Mouse (Mus musculus) right cerebral cortex, postnatal 10 days (tissue): ENCODE measurements around the gene Fads1.
"Not testable (repeated sequence)": the region's sequence is repeated elsewhere in the genome, so short reads cannot be mapped to it uniquely, and the experiment has no call there.

Source experiments
- DNase-seq, 2 experiments: peaks; one replicate each; pipeline ENCODE4 v3.0.0; 2021; ENCODE audit warnings: low spot score in 2 of 2

Gene Fads1

GRCm38 (mm10) chr19:10182670-10183298 is at the start of gene Fads1:
Gene Fads1 (plus strand): TSS chr19:10182888.
- DNase-seq: peak; percentile 98

GRCm38 (mm10) chr19:10134692-10135091 is 48.0 kb upstream of the Fads1 start:
- peak; percentile 40 to 41 for DNase-seq

DNA sequence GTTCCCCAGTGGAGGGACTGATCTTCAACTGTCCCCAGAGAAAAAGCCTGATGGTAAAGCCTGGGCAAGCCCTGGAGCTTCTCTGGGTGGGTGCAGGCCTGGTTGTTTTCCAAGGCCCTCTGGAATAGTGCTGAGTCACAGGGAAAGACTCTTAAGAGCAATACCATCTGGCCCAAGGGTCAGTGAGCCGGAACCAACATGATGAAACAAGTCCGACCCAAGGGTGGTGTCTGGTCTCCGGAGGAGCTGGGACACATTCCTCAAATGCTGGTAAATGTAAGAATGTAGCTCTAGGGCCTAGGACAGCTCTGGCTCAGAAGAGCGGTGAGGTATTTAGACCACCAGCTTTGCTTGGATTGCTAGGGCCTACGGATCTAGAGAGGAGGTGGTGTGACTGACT is 45.3 kb upstream of the Fads1 start:
- DNase-seq: no peak

GRCm38 (mm10) chr19:10139736-10140135 is 43.0 kb upstream of the Fads1 start:
- no peak for DNase-seq

DNA sequence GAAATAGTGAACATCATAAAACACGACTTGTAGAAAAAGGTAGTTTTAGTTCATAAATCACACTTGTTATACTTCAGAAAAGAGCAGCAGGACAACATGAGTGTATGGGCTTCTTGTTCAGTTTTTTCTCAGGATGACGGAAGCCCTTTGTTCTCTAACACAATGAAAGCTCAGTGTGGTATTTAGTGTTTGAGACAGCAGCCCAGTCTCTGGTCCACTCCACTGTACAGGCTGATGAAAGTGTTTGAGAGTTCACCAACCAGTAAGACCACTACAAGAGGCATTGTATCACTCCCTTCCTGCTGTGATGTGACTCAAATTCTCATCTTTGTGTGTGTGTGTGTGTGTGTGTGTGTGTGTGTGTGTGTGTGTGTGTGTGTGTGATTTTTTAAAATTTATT is 39.0 kb upstream of the Fads1 start:
- DNase-seq: no peak

GRCm38 (mm10) chr19:10144464-10144863 is 38.2 kb upstream of the Fads1 start:
- DNase-seq: no peak

DNA sequence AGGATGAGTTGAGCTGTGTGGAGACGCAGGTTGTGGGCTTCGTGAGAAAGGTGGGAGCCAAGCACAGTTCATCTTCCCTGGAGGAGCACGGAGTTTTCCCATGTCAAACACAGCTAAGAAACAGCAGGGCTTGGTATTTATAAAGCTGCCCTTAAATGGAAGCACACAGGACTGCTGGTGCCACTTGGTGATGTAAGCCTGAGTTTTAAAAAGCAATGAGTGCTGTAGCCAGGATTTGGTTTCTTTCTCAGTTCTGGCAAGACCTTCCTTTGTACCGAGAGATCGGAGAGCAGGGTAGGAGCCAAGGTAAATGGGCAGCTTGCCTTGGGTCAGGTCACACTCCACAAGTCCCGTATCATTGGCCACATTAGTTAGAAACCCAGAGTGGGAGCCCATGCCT is 34.1 kb upstream of the Fads1 start:
- DNase-seq: peak in 1 of 2 experiments; percentile 34

DNA sequence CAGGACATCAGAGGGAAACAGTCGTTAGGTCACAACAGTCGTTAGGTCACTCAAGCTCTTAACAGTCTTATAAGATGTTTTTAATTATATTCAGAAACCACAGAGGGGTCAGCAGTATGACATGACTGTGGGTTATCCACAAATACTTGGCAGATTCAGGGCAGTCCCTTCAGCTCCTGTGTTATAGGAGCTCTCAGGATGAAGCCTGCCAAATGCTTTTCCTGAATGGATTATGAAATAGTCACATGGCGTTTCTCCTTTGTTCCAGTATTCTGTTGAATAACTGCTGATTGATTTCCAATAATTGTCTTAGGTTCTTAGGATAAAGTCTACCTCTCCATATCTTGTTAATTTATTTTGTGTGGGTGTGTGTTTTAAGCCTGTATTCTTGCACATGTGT is 33.5 kb upstream of the Fads1 start:
- no peak for DNase-seq

DNA sequence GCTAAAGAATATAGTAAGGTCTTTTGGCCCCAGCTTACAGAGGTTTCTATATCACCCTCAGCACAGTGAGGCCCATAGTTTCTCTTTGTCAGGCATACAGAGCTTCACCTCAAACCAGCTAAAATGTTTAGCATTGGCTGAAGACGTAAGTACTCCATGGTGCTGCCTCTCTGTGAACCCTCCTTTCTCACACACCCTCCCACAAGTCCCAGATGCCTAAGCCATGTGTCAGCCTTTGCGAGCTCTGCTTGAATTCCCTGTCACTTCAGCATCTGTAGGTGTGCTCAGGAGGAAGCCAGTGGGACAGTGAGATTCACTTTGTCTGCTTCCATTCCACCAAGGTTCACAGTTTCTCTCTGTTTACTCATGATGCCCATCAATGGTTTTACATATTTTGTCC is 25.0 kb upstream of the Fads1 start:
- no peak for DNase-seq

DNA sequence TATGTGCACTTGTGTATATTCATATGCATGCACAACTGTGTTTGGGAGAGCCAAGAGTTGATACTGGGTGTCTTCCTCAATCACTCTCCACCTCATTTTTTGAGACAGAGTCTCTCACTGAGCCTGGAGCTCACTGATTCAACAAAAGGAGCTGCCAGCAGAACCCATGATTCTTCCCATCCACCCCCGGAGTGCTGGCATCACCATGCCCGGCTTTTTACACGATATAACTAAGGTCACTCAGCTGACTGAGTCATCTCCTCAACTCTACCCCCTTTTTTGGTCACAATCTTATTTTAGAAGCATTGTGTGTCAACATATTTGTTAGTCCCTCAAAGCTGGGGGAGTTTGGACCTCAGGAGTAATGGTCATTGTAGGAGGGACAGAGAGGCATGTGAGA is 18.8 kb upstream of the Fads1 start:
- no peak for DNase-seq

- DNase-seq: not testable (repeated sequence)
Observed at GRCm38 (mm10) chr19:10165928-10166327, 16.8 kb upstream of the Fads1 start.

DNA sequence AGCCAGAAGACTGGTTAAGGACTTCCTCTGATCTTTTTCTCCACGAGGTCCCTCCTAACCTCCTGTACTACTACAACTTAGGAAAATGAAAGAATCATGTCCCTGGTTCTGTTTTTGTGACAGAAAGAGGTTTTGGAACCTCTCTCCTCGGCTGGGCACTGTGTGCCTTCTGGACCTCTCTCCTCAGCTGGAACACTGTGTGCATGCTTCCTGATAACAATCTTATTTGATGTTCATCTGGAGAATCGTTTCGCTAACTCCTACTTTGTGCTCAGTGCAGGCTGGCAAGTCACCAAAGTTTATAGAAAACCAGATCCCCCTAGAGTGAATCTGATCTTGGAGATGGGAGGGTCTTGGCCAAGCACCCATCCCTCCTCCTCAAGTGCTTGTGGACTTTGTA is 15.6 kb upstream of the Fads1 start:
- no peak for DNase-seq

- DNase-seq: no peak
Observed at GRCm38 (mm10) chr19:10167951-10168350, 14.7 kb upstream of the Fads1 start.

DNA sequence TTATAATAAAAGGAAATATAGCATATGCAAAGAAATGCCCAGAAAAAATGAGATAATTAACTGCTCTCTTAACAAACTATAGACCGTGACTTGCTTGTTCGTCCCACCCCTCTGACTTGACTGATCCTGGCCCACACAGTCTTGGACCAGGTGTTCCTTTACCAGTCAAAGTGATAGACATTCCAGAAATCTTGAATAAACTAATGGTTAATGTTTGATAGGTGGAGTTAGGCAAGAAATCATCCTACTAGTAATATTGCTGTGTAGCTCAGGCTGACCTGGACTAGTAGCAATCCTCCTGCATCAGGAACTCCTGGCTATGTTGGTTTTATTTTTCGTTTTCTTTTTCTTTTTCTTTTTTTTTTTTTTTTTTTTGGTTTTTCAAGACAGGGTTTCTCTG is 14.2 kb upstream of the Fads1 start:
- DNase-seq: no peak

DNA sequence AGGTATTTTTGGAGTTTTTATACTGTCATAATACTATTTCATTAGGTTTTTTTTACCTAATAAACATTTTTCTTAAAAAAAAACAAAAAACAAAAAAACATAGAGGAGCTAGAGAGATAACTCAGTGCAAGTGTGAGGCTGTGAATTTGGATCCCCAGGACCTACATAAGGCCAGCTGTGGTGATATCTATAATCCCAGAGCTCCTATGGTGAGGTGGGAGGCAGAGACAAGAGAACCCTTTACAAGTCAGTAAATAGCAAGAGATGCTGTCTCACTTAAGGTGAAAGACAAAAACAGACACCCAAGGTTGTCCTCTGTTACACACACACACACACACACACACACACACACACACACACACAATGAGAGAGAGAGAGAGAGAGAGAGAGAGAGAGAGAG is 13.5 kb upstream of the Fads1 start:
- no peak for DNase-seq

DNA sequence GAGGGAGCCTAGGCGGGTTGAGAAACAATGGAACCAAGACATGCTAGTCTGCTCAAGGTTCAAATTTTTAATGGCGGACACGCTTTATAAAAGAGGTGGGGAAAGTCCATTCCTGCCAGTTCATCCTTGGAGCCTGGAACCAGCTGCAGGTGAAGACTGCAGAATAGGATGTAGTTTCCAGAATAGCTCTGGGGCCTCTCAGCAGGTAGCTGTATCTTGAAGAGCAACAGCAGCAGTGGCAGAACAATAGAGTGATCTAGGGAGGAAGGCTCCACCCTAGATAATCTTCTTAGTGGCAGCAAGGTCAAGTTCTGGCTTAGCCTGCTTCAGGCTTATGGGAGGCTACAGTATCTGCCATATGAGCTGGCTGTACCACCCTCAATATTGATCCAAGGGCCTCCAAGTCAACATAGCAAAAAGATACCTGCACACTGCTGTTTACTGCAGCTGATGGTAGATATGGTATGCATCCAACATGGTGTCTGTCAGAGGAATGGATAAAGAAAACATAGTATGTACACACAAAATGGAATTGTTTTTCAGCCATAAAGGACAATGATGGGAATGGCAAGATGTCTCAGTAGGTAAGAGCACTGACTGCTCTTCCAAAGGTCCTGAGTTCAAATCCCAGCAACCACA is 12.9 kb upstream of the Fads1 start:
- not testable (repeated sequence) for DNase-seq

- no peak for DNase-seq
Observed at GRCm38 (mm10) chr19:10170466-10170865, 12.2 kb upstream of the Fads1 start.

GRCm38 (mm10) chr19:10171359-10171758 is 11.3 kb upstream of the Fads1 start:
- DNase-seq: no peak

- no peak for DNase-seq
Observed at GRCm38 (mm10) chr19:10171846-10172245, 10.8 kb upstream of the Fads1 start.

- DNase-seq: no peak
Observed at GRCm38 (mm10) chr19:10173116-10173718, 9.5 kb upstream of the Fads1 start.

- no peak for DNase-seq
Observed at GRCm38 (mm10) chr19:10173844-10174539, 8.7 kb upstream of the Fads1 start.

DNA sequence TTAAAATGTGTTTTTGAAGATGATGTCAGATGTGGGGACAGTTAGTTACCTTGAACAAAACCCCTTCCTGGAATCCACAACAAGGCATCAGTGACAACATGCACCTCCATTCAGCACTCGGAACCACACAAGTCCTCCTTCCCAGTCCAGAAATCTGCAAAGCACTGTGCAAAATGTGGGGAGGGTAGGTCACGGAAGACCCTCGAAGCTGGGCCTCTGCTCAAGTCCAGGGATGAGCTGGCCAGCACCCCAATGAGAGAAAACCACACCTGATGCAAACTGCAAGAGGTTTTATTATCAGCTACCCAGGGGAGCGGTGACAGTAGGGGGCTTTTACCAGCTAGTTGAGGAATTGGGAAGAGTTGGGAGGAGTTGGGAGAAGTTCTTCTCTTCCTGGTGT is 7.7 kb upstream of the Fads1 start:
- no peak for DNase-seq

- no peak for DNase-seq
Observed at GRCm38 (mm10) chr19:10176477-10176876, 6.2 kb upstream of the Fads1 start.
